Mouse (Mus musculus): Measurements from ENCODE around the gene Gm6614. TPM values are rescaled to one million over a fixed set of nuclear protein-coding genes. Genes with fewer than 3 reads are reported as not detected.

Gene Gm6614
- 0.05 TPM in 1 of 2 replicates, not detected in the other for polyA plus RNA-seq (2012; rRNA removed)

DNA sequence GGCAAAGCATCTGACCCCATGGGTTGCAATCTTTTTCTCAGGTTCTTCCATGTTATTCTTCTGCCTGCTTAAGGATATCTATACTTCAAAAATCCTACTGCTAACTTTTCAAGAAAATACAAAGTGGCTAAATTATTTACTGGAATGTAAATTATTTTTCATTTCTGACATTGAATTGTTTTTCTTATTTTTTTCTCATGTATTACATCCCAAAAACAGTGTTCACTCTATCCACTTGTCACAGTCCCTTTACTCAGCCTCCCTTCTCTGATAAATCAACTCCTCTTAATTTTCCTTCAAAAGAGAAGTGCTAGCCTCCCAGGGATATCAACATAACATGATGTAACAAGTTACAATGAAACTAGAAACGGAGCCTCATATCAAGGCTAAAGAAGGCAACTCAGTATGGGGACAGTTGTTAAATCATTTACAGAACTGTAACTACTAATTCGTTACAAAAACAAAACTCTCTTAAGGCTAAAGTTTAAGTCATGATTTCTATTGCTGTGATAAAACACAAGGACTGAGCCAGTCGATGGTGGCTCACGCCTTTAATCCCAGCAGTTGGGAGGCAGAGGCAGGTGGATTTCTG, at the start of gene Gm6614:
TSS of gene Gm6614 (minus strand) at position 51 of the 592 bp plus-strand sequence.

DNA sequence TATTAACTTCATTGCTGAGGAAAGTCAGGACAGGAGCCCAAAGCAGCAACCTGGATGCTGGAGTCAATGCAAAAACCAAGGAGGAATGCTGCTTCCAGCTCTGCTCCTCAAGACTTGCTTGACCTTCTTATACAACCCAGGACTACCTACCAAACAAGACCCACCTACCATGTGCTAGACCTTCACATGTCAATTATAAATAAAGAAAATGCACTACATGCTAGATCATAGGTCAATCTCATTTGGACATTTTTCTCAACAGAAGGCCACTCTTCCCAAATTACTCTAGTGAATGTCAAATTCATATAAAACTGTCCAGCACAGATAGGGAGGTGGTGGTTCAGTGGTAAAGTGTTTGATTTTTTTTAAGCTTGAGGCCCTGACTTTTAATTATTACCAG, 64.4 kb downstream of the Gm6614 start, which contains the start of gene Slco1a1:
TSS of gene Slco1a1 (minus strand) at position 101 of the 400 bp plus-strand sequence.

Other genes with a start within 250 kb of the Gm6614 start
- 0.04 TPM in 1 of 2 replicates, not detected in the other for gene Gm5724, start 237.6 kb downstream of the Gm6614 start, polyA plus RNA-seq (2012; rRNA removed)
- gene Slco1a4, start 155.2 kb downstream of the Gm6614 start, polyA plus RNA-seq (2012; rRNA removed), result 1.0 and 1.8 TPM in 2 replicates
- not detected in 2 replicates for gene Slco1a1, start 64.5 kb downstream of the Gm6614 start, polyA plus RNA-seq (2012; rRNA removed)
- gene Slco1a6, start 197.1 kb upstream of the Gm6614 start, polyA plus RNA-seq (2012; rRNA removed), result 0.10 TPM in 1 of 2 replicates, not detected in the other